9 mouse cellular contexts compared by ENCODE assay signal in genomic region chr7:19076586-19076991, GRCm38 (mm10). TPM values are rescaled to one million over a fixed set of nuclear protein-coding genes. Genes with fewer than 3 reads are reported as not detected.
DNase-seq lines count a peak whose midpoint lies in the region; ATAC-seq and TF ChIP-seq lines count a peak whose summit lies in the region.
"Had no signal": no experiment of that assay in that cellular context is flagged by ENCODE, and none has a peak within 500 bp of the region (broad histone marks: within the 10 kb centered on the region; RNA-seq: fewer than 3 reads in every experiment).

No protein-coding gene starts in this region.

- peak overlapping the region; percentile 92 for H3K4me2 ChIP-seq in heart, embryonic 14.5 days (ENCODE audit: low read length)
- H3K4me2 ChIP-seq in limb, embryonic 13.5 days (replicated peaks), result peak overlapping the region; percentile 96

- TF ChIP-seq CTCF in olfactory bulb, adult 2 months (IDR thresholded peaks at IDR 0.05; ENCODE audit: insufficient read depth, low read depth, low read length), result no peak

- no peaks in the 10 kb centered on the region for H3K9me3 ChIP-seq in heart, embryonic 14.5 days (ENCODE audit: control insufficient read depth, low read length)
- H3K9me3 ChIP-seq in limb, embryonic 13.5 days, result no peaks in the 10 kb centered on the region

- no peak for ATAC-seq in heart, embryonic 14.5 days (ENCODE audit: insufficient number of reproducible peaks, insufficient read depth, low FRiP score, low read depth)
- ATAC-seq in limb, embryonic 13.5 days (ENCODE audit: low FRiP score, low read depth), result no peak

- TF ChIP-seq POLR2A in olfactory bulb, adult 2 months (IDR thresholded peaks at IDR 0.05; ENCODE audit: insufficient read depth, low read depth, low read length), result no peak; the same call in 1 of the 2 replicates

- no peaks in the 10 kb centered on the region for H3K27me3 ChIP-seq in heart, embryonic 14.5 days (ENCODE audit: control insufficient read depth, insufficient read depth, low read length)
- no peaks in the 10 kb centered on the region for H3K27me3 ChIP-seq in limb, embryonic 13.5 days

- H3K36me3 ChIP-seq in heart, embryonic 14.5 days (ENCODE audit: control insufficient read depth, insufficient read depth, low read length), result peaks cover 38% of the 10 kb centered on the region
- peaks cover 39% of the 10 kb centered on the region for H3K36me3 ChIP-seq in limb, embryonic 13.5 days

- WGBS in heart, embryonic 14.5 days, result under 1% methylated on average over 21 of the region's 22 CpGs
- under 1% methylated on average over 21 of the region's 22 CpGs for WGBS in limb, embryonic 13.5 days
- under 1% methylated on average over 22 of the region's 22 CpGs for WGBS in olfactory bulb, adult 2 months

- peaks cover 13 to 27% of the 10 kb centered on the region in 2 experiments for H3K4me1 ChIP-seq in heart, embryonic 14.5 days (ENCODE audit: control insufficient read depth in 2 of 2, insufficient read depth in 2 of 2, low read length in 2 of 2)
- H3K4me1 ChIP-seq in limb, embryonic 13.5 days, result peaks cover 19% of the 10 kb centered on the region
- peaks cover 19% of the 10 kb centered on the region for H3K4me1 ChIP-seq in olfactory bulb, adult 2 months (ENCODE audit: control insufficient read depth, insufficient read depth, low read length)

- peak; percentile 53 to 81 for DNase-seq in adrenal gland, adult (ENCODE audit: inconsistent age in 2 of 2, low spot score in 1 of 2)
- DNase-seq in adrenal gland, adult 8-10 months, result no peak
- DNase-seq in right cerebral cortex, postnatal 10 days (ENCODE audit: low spot score in 2 of 2), result peak; percentile 43 to 55
- no peak for DNase-seq in right cerebral cortex, adult 2 months (ENCODE audit: low spot score in 2 of 2)
- no peak for DNase-seq in right cerebral cortex, postnatal 4 days

- peak overlapping the region; percentile 81 to 84 for H3K4me3 ChIP-seq in heart, embryonic 14.5 days (ENCODE audit: control insufficient read depth in 1 of 2, insufficient read depth in 1 of 2, low read depth in 1 of 2, low read length in 2 of 2)
- H3K4me3 ChIP-seq in limb, embryonic 13.5 days, result peak overlapping the region; percentile 99
- peak overlapping the region; percentile 84 for H3K4me3 ChIP-seq in olfactory bulb, adult 2 months (ENCODE audit: insufficient read depth, low read depth, low read length)

- H3K27ac ChIP-seq in heart, embryonic 14.5 days (replicated peaks in 1 of 2; ENCODE audit: control insufficient read depth in 1 of 2, insufficient read depth in 1 of 2, low read depth in 2 of 2, low read length in 2 of 2), result peak overlapping the region; percentile 69 to 91
- H3K27ac ChIP-seq in limb, embryonic 13.5 days, result peak overlapping the region; percentile 69; the same call in 1 of the 2 replicates
- H3K27ac ChIP-seq in olfactory bulb, adult 2 months (ENCODE audit: insufficient read depth, low read depth, low read length), result no peak overlapping the region

- peak overlapping the region; percentile 99 for H3K9ac ChIP-seq in heart, embryonic 14.5 days (ENCODE audit: low read length)
- H3K9ac ChIP-seq in limb, embryonic 13.5 days, result peak overlapping the region; percentile 99

RNA-seq across cellular contexts. Expression of gene Dmwd, which starts 0.6 kb away (rescaled TPM):
- 10 to 100 TPM; 54.9 to 74.1 (median 62.4) TPM for total RNA-seq in adrenal gland, adult 8-10 months (2022)
- 19.6 and 20.4 TPM in 2 replicates for polyA plus RNA-seq in heart, embryonic 14.5 days (2014; fragmentation: Nextera tagmentation; extraction: Ambion mirVana)
- 16.8 and 17.4 TPM in 2 replicates for polyA plus RNA-seq in limb, embryonic 13.5 days (2015; fragmentation: Nextera tagmentation; extraction: Ambion mirVana)
- polyA plus RNA-seq in olfactory bulb, adult 2 months (2012; ENCODE audit: insufficient read depth, insufficient read length, low replicate concordance, missing spikeins), result not detected in 2 replicates

RNA-seq across cellular contexts. Expression of gene Dmpk, which starts 7.1 kb away (rescaled TPM):
- 100 to 1,000 TPM; 118 to 287 (median 209) TPM for total RNA-seq in adrenal gland, adult 8-10 months (2022)
- 31.1 and 36.0 TPM in 2 replicates for polyA plus RNA-seq in heart, embryonic 14.5 days (2014; fragmentation: Nextera tagmentation; extraction: Ambion mirVana)
- polyA plus RNA-seq in limb, embryonic 13.5 days (2015; fragmentation: Nextera tagmentation; extraction: Ambion mirVana), result 22.6 and 23.1 TPM in 2 replicates
- polyA plus RNA-seq in olfactory bulb, adult 2 months (2012; ENCODE audit: insufficient read depth, insufficient read length, low replicate concordance, missing spikeins), result not detected in 2 replicates

RNA-seq across cellular contexts. Expression of gene Six5, which starts 17.8 kb away (rescaled TPM):
- 10 to 100 TPM; 16.8 to 27.8 (median 20.2) TPM for total RNA-seq in adrenal gland, adult 8-10 months (2022)
- 7.3 and 8.3 TPM in 2 replicates for polyA plus RNA-seq in heart, embryonic 14.5 days (2014; fragmentation: Nextera tagmentation; extraction: Ambion mirVana)
- polyA plus RNA-seq in limb, embryonic 13.5 days (2015; fragmentation: Nextera tagmentation; extraction: Ambion mirVana), result 13.4 and 13.9 TPM in 2 replicates
- not detected in 2 replicates for polyA plus RNA-seq in olfactory bulb, adult 2 months (2012; ENCODE audit: insufficient read depth, insufficient read length, low replicate concordance, missing spikeins)

RNA-seq across cellular contexts. Expression of gene Rsph6a, which starts 22.1 kb away (rescaled TPM):
- under 1 TPM in 1 of 4 experiments, not detected in 3; 0.24 TPM for total RNA-seq in adrenal gland, adult 8-10 months (2022)
- polyA plus RNA-seq in heart, embryonic 14.5 days (2014; fragmentation: Nextera tagmentation; extraction: Ambion mirVana), result not detected in 2 replicates
- not detected in 2 replicates for polyA plus RNA-seq in limb, embryonic 13.5 days (2015; fragmentation: Nextera tagmentation; extraction: Ambion mirVana)
- not detected in 2 replicates for polyA plus RNA-seq in olfactory bulb, adult 2 months (2012; ENCODE audit: insufficient read depth, insufficient read length, low replicate concordance, missing spikeins)
- total RNA-seq: hematopoietic stem cell, adult 5-6 weeks had no signal

RNA-seq across cellular contexts. Expression of gene Gm4969, which starts 41.6 kb away (rescaled TPM):
- total RNA-seq in adrenal gland, adult 8-10 months (2022), result not detected
- polyA plus RNA-seq in heart, embryonic 14.5 days (2014; fragmentation: Nextera tagmentation; extraction: Ambion mirVana), result 1.2 TPM in 2 replicates
- 4.2 and 4.3 TPM in 2 replicates for polyA plus RNA-seq in limb, embryonic 13.5 days (2015; fragmentation: Nextera tagmentation; extraction: Ambion mirVana)
- polyA plus RNA-seq in olfactory bulb, adult 2 months (2012; ENCODE audit: insufficient read depth, insufficient read length, low replicate concordance, missing spikeins), result not detected in 2 replicates

Comparison
In these comparisons a context has a peak if more than half of its experiments do, and no peak if none do; other contexts are left out.
1. DNase-seq: peak in adrenal gland, adult (2 of 2) and right cerebral cortex, postnatal 10 days (2 of 2); none in adrenal gland, adult 8-10 months (single experiment), right cerebral cortex, adult 2 months (0 of 2) and right cerebral cortex, postnatal 4 days (single experiment).
2. RNA of gene Dmwd, which starts 0.6 kb away (polyA plus RNA-seq): 19.6 to 20.4 TPM in heart, embryonic 14.5 days and 16.8 to 17.4 TPM in limb, embryonic 13.5 days; not detected in olfactory bulb, adult 2 months; every median in the first group is over 10 times any median in the second.
3. Peak in every context shown above with its lines, with median percentiles within 50 percentile points of each other: H3K4me3 ChIP-seq.